Mouse (Mus musculus): ENCODE data around the gene Tnfsf12. TPM values are rescaled to one million over a fixed set of nuclear protein-coding genes. Genes with fewer than 3 reads are reported as not detected.
A peak's percentile ranks its signal among the peaks of the same experiment; 100 is the strongest.

Gene Tnfsf12
- polyA plus RNA-seq, 1 experiment from 2014 or later, result 1.2 TPM

DNA sequence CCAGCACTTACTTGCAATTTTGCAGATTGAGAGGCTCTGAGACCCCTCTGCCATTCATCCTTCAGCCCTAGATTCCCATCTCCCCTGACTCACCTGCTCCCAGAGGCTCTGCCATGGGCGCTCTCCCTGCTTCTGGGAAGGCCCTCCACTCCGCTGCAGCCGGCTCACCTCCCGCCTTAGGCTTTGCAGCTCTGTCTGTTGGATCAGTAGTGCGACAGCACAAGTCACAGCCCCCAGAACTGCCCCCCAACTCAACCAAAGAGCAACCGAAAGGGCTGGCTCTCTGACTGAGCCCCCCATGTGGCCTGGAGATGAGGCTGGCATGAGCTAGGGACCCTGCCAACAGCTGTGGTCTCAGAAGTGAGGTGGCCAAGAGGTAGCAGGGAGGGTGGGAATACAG lies 10.7 kb downstream of the Tnfsf12 start:
- Histone ChIP-seq H3K27me3 (replicated peaks; ENCODE audit: control insufficient read depth, insufficient read depth, low read length) (no peaks in the 10 kb centered on the region), H3K4me3 (replicated peaks; ENCODE audit: low read length) (no peak overlapping the region), H3K4me1 (replicated peaks; ENCODE audit: control insufficient read depth, insufficient read depth, low read length) (peaks cover 38% of the 10 kb centered on the region), H3K9me3 (ENCODE audit: control insufficient read depth, low read length) (no peaks in the 10 kb centered on the region), H3K36me3 (ENCODE audit: control insufficient read depth, insufficient read depth) (no peaks in the 10 kb centered on the region), H3K4me2 (ENCODE audit: low read length) (no peak overlapping the region), H3K9ac (replicated peaks; ENCODE audit: low read depth, low read length) (no peak overlapping the region), H3K27ac (ENCODE audit: low read length) (no peak overlapping the region; the same call in 1 of the 2 replicates)
- no peak for ATAC-seq
- 76% methylated on average over 6 of the region's 6 CpGs for WGBS

DNA sequence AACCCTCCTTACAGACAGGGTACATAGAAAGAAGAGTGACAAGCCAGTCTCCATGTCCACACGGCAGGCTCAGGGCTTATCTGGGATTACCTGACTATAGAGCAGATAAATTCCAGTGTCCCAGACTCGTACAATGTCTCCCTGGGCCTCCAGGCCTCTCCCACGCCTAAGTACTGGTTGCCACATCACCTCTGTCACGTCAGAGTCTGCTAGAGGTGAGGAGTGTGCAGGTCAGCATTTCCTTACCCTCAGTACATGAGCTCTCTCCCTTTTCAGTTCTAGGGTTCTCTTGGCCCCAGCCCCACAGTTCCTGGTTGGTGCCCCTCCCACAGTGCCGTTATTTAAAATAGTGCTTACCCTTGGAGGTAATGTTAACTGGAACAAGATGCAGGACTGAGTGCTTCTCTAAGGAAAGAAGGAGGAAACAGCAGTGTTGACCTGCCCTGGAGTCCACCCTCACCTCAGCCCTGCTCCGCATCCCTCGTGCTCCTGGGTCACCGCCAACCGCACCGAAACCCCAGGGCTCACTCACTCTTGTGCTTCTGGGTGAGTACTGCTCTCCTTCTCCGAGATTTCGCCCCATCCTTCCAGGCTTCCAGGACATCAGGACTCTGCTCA lies 11.4 kb downstream of the Tnfsf12 start:
- Histone ChIP-seq H3K9me3 (ENCODE audit: control insufficient read depth, low read length) (no peaks in the 10 kb centered on the region), H3K4me3 (replicated peaks; ENCODE audit: low read length) (no peak overlapping the region), H3K27ac (ENCODE audit: low read length) (no peak overlapping the region), H3K4me2 (ENCODE audit: low read length) (no peak overlapping the region), H3K36me3 (ENCODE audit: control insufficient read depth, insufficient read depth) (0 out of 2 replicates have a peak, but pooled peaks cover 2% of the 10 kb centered on the region), H3K4me1 (replicated peaks; ENCODE audit: control insufficient read depth, insufficient read depth, low read length) (peaks cover 44% of the 10 kb centered on the region), H3K9ac (replicated peaks; ENCODE audit: low read depth, low read length) (no peak overlapping the region), H3K27me3 (replicated peaks; ENCODE audit: control insufficient read depth, insufficient read depth, low read length) (no peaks in the 10 kb centered on the region)
- WGBS, result 83% methylated on average over 12 of the region's 12 CpGs
- no peak for ATAC-seq

DNA sequence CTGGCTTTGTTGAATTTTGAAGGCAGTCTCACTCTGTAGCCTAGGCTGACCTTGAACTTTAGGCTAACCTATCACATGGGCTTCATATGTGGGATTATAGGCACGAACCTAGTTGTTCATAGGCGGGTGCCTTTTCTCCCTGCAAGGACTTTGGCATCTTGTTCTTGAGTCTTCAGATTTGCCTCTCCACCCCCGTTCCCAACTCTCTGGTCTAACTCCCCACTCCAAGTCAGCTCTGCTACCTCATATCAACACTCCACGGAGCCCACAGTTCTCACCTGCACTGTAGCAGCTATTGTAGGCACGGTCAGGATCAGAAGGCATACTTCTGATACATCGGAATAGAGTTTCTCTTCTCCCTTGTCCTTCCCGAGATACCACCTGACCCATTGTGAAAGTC lies 12.1 kb downstream of the Tnfsf12 start:
- no peaks in the 10 kb centered on the region for H3K9me3 ChIP-seq (ENCODE audit: control insufficient read depth, low read length)
- H3K9ac ChIP-seq (replicated peaks; ENCODE audit: low read depth, low read length), result peak overlapping the region; percentile 43; the same call in 1 of the 2 replicates
- H3K27me3 ChIP-seq (replicated peaks; ENCODE audit: control insufficient read depth, insufficient read depth, low read length), result no peaks in the 10 kb centered on the region
- no peak overlapping the region for H3K4me3 ChIP-seq (replicated peaks; ENCODE audit: low read length)
- H3K27ac ChIP-seq (ENCODE audit: low read length), result peak overlapping the region; percentile 97; the same call in 1 of the 2 replicates
- H3K36me3 ChIP-seq (ENCODE audit: control insufficient read depth, insufficient read depth), result peaks cover 2% of the 10 kb centered on the region; the same call in 1 of the 2 replicates
- 81% methylated on average over 7 of the region's 7 CpGs for WGBS
- H3K4me2 ChIP-seq (ENCODE audit: low read length), result peak overlapping the region; percentile 98
- ATAC-seq, result no peak
- H3K4me1 ChIP-seq (replicated peaks; ENCODE audit: control insufficient read depth, insufficient read depth, low read length), result peaks cover 45% of the 10 kb centered on the region

DNA sequence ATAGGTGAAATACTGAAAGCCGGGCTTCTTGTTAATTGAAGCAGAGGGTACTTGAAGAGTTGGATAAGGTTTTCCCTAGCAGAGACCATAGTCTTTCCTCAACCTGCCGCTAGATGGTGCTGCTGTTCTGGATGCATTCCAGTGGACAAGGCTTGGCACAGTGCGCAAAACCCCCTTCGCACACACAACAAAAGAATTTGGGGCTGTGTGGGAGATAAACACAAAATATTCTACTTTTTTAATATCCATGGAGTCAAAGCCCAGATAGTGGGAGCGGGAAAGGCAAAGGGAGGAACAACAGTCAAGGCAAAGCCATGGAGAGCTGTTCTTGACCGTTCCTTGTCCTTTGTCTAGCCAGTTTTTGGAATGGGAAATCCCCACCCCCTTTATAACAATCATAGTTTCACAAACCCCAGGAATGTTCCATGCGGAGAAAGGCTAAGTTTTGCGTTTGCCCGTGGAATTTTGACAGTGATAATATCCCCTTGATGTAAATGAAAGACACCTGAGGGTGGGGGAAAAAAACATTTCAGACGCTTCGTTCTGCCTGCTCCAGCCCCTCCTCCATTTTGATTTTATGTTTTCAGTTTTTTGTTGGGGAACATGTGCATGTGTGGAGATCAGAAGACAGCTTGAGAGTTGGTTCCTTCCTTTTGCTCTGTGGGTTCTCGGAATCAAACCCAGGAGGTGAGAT lies 12.7 kb downstream of the Tnfsf12 start:
- 0 out of 2 replicates have a peak, but pooled peaks have one; percentile 29 for ATAC-seq
- peak overlapping the region; percentile 98 for H3K4me2 ChIP-seq (ENCODE audit: low read length)
- peak overlapping the region; percentile 97 for H3K27ac ChIP-seq (ENCODE audit: low read length)
- 12% methylated on average over 12 of the region's 12 CpGs for WGBS
- peak overlapping the region; percentile 43 for H3K9ac ChIP-seq (replicated peaks; ENCODE audit: low read depth, low read length)
- H3K4me1 ChIP-seq (replicated peaks; ENCODE audit: control insufficient read depth, insufficient read depth, low read length), result peaks cover 45% of the 10 kb centered on the region
- H3K36me3 ChIP-seq (ENCODE audit: control insufficient read depth, insufficient read depth), result peaks cover 7% of the 10 kb centered on the region; the same call in 1 of the 2 replicates
- no peaks in the 10 kb centered on the region for H3K27me3 ChIP-seq (replicated peaks; ENCODE audit: control insufficient read depth, insufficient read depth, low read length)
- no peaks in the 10 kb centered on the region for H3K9me3 ChIP-seq (ENCODE audit: control insufficient read depth, low read length)
- H3K4me3 ChIP-seq (replicated peaks; ENCODE audit: low read length), result peak overlapping the region; percentile 88

DNA sequence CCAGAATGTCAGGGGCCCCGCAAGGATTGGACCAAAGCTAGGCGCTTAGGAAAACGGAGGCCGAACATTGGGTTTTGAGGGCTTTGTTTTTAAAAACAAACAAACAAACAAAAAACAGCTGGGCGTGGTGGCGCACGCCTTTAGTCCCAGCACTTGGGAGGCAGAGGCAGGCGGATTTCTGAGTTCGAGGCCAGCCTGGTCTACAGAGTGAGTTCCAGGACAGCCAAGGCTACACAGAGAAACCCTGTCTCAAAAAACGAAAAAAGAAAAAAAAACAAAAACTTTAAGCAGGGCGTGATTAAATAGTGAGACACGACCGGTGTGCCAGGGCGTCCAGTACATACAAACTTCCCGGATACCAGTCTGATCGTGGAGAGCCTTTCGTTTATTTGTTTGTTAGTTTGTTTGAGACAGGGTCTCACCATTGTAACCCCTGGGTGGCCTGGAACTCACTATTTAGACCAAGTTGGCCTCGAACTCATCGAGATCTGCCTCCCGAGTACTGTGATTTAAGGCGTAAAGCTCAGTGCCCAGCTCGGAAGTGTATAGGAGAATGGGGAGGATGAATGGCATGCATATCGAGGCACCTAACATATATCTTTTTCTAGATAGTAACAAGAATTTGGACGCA lies 13.3 kb downstream of the Tnfsf12 start:
- peak overlapping the region; percentile 98 for H3K4me2 ChIP-seq (ENCODE audit: low read length)
- peaks cover 45% of the 10 kb centered on the region for H3K4me1 ChIP-seq (replicated peaks; ENCODE audit: control insufficient read depth, insufficient read depth, low read length)
- H3K27me3 ChIP-seq (replicated peaks; ENCODE audit: control insufficient read depth, insufficient read depth, low read length), result no peaks in the 10 kb centered on the region
- H3K9me3 ChIP-seq (ENCODE audit: control insufficient read depth, low read length), result no peaks in the 10 kb centered on the region
- peaks cover 7% of the 10 kb centered on the region; the same call in 1 of the 2 replicates for H3K36me3 ChIP-seq (ENCODE audit: control insufficient read depth, insufficient read depth)
- H3K4me3 ChIP-seq (replicated peaks; ENCODE audit: low read length), result peak overlapping the region; percentile 88
- H3K9ac ChIP-seq (replicated peaks; ENCODE audit: low read depth, low read length), result peak overlapping the region; percentile 88
- WGBS, result 21% methylated on average over 24 of the region's 24 CpGs
- peak; percentile 8; the same call in 1 of the 2 replicates for ATAC-seq
- H3K27ac ChIP-seq (ENCODE audit: low read length), result peak overlapping the region; percentile 97

- Histone ChIP-seq H3K4me2 (ENCODE audit: low read length) (peak within 1 kb of the TSS; percentile 98), H3K27me3 (replicated peaks; ENCODE audit: control insufficient read depth, insufficient read depth, low read length) (no peaks in the 10 kb centered on the region), H3K9ac (replicated peaks; ENCODE audit: low read depth, low read length) (peak within 1 kb of the TSS; percentile 88), H3K4me1 (replicated peaks; ENCODE audit: control insufficient read depth, insufficient read depth, low read length) (peaks cover 45% of the 10 kb centered on the region), H3K27ac (ENCODE audit: low read length) (peak within 1 kb of the TSS; percentile 97), H3K36me3 (ENCODE audit: control insufficient read depth, insufficient read depth) (peaks cover 9% of the 10 kb centered on the region; the same call in 1 of the 2 replicates), H3K9me3 (ENCODE audit: control insufficient read depth, low read length) (no peaks in the 10 kb centered on the region), H3K4me3 (replicated peaks; ENCODE audit: low read length) (peak within 1 kb of the TSS; percentile 88)
- peak; percentile 98 for ATAC-seq
- under 1% methylated on average over 75 of the region's 80 CpGs for WGBS
These were observed 14.1 kb downstream of the Tnfsf12 start, which contains the start of gene Senp3 for GRCm38 (mm10) chr11:69681314-69682208. Gene Senp3 (minus strand): TSS chr11:69682084.

DNA sequence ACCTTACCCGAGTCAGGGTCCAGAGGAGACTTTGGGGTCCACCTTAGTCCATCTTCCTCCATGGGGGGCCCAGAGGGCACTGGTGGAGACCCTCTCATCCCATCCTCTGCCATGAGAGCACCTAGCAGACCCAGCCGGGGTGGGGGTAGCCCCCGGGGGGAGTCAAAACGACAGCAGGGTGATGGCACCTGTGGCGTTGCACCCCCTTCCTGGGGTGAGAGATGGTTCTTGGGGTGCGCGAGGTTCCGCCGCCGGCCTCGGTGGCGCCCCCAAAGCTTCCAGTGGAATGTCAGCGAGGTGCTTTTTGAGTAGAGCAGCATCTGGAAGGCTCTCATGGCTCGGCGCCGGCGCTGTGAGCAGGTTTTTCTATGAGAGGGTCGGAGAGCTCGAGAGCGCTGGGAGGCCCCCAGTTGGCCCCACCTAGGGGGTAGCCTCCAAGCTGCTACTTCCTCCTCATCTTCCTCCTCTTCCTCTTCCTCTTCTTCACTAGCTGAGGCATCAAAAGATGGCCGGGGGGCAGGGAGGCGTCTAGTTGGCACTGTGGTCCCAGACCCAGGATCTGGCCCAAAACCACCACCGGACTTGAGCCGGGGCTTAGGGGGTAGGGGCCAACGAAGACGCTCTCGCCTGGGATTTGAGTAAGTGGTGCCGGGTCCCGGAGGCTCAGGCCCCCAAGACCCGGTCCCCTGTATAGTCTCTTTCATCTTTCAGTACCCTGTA lies 15.4 kb downstream of the Tnfsf12 start:
- Histone ChIP-seq H3K4me2 (ENCODE audit: low read length) (peak overlapping the region; percentile 98), H3K27me3 (replicated peaks; ENCODE audit: control insufficient read depth, insufficient read depth, low read length) (no peaks in the 10 kb centered on the region), H3K36me3 (ENCODE audit: control insufficient read depth, insufficient read depth) (peaks cover 16% of the 10 kb centered on the region; the same call in 1 of the 2 replicates), H3K4me3 (replicated peaks; ENCODE audit: low read length) (peak overlapping the region; percentile 88), H3K27ac (ENCODE audit: low read length) (no peak overlapping the region; the same call in 1 of the 2 replicates), H3K4me1 (replicated peaks; ENCODE audit: control insufficient read depth, insufficient read depth, low read length) (peaks cover 34% of the 10 kb centered on the region), H3K9ac (replicated peaks; ENCODE audit: low read depth, low read length) (no peak overlapping the region), H3K9me3 (ENCODE audit: control insufficient read depth, low read length) (no peaks in the 10 kb centered on the region)
- WGBS, result 93% methylated on average over 30 of the region's 30 CpGs
- ATAC-seq, result no peak

GRCm38 (mm10) chr11:69679144-69679543 lies 16.5 kb downstream of the Tnfsf12 start:
- Histone ChIP-seq H3K4me1 (replicated peaks; ENCODE audit: control insufficient read depth, insufficient read depth, low read length) (peaks cover 34% of the 10 kb centered on the region), H3K4me3 (replicated peaks; ENCODE audit: low read length) (no peak overlapping the region), H3K9ac (replicated peaks; ENCODE audit: low read depth, low read length) (no peak overlapping the region), H3K27me3 (replicated peaks; ENCODE audit: control insufficient read depth, insufficient read depth, low read length) (no peaks in the 10 kb centered on the region), H3K4me2 (ENCODE audit: low read length) (no peak overlapping the region), H3K9me3 (ENCODE audit: control insufficient read depth, low read length) (no peaks in the 10 kb centered on the region), H3K36me3 (ENCODE audit: control insufficient read depth, insufficient read depth) (peaks cover 18% of the 10 kb centered on the region), H3K27ac (ENCODE audit: low read length) (no peak overlapping the region)
- WGBS, result 100% methylated on average over 1 of the region's 2 CpGs
- no peak for ATAC-seq
